Mouse (Mus musculus): ENCODE measurements around the gene 1700019N19Rik.

DNA sequence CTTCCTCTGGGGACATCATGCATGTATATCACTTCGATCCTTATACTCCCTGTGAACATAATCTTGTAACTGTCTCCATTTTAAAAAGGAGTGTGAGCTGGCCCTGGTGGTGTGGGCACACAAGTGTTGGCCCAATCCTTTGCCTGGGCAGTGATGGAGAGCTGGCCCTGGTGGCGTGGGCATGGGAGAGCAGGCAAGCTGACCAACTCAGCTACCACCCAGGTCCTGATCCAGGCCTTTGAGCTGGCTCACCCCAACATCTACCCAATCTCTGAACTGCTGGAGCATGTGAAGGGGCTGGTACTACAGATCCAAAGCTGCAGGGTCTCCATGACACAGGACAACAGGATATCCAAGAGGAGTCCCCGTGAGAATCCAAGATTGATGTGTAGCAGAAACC lies 29.0 kb upstream of the 1700019N19Rik start:
- TF ChIP-seq CTCF (conservative IDR thresholded peaks at IDR 0.05; ENCODE audit: low read length) = no peak
- TF ChIP-seq NANOG (IDR thresholded peaks at IDR 0.05; ENCODE audit: borderline replicate concordance, low read length) = no peak
- no peak for TF ChIP-seq POU5F1 (IDR thresholded peaks at IDR 0.05; ENCODE audit: borderline replicate concordance, low read length)
